Mouse (Mus musculus): Measurements from ENCODE around the gene Npdc1.

Npdc1 gene

DNA sequence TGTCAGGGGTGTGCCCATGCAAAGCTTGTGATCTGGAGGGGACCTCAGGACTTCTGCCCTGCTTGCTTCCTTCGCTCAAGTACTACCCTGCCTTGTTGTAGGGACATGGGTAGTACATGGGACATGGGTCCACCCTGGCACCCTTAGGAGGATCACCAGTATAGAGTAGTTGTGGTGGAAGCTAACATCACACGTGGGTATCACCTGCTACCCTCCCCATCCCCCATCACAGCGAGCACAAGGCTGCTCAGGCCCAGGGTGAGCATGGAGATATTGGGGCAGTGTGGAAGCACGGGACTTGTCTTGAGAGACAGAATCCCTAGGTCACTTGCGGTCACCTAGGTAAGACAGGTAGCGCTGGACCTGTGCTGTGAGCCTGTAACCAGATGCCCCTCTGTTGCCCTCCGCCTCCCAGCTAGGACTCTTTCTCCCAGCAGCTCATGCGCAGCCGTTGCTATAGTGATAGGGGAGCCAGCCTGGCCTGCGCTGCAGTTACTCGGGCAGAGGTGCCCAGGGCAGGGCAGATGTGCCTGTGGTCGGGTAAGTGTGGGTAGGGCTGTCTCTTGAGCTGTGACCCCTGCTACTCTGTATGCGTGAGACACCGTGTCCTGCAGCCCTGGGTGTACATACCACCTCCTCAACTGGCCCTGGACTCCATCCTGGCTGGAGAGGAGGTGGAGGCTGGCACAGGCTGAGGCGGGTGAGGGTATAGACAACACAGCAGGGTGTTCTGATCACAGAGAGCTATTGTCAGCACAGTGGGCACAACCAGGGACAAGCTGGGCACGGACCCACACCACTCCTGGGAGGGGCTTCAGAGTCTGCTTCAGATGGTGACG is 31.5 kb downstream of the Npdc1 start:
- DNase-seq: no peak

DNA sequence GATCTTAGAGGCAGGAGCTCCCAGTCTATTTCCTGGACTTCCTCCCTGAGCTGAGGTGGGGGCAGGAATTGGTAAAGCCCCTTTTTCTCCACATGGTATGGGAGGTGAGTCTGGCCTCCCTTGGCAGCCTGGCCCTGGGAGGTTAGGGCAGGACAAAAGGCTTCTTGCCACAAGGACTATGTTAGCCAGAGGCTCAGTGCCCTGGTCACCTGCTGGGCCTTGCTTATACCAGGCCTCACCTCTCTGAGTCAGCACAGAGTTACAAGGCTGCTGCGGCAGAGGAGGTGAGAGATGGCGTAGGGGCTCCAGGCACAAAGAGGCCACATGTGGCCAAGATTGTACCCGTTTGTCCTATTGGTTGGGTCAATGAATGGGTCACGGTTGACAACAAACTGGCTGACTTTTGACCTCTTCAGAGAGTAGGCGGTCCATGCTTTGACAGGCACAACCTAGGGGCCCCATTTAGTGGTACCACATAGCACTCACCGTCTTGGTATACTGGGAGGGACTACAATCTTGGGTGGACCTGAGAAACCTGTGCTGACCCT is 32.2 kb downstream of the Npdc1 start:
- no peak for DNase-seq

DNA sequence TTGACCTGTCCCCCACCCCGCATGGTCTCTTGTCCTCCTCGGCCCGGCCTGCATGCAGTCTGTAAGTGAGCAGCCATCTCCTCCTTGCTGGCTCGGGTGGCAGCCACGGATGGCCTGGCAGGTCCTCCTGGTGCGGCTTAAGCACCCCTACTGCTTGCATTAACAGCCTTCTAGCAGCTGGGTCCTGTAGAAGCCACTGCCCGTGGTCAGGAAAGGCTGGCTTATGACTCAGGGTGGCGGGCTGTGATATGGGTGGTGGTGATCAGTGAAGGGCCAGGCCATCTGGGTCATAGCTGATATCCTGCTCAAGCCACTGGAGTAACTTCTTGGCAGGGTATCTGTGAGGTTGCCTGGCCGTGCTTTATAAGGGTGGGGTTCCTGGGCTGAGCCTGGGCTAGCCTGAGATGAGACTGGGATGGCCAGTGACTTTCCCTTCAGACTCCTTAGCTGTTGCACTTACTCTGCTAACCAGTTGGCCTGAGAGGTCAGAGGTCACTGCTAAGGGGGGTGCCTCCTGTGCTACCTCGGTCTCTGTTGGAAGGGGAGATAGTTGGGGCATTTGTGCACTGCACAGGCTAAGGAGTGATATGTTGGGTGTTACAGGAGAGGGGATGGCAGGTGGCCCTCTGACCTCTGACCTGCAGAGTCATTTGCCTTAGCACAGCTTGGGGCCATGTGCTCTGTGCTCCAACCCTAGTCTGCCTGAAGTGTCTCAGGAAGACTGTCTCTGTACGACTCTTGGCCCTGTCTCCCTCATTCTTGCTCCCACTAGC is 33.4 kb downstream of the Npdc1 start:
- DNase-seq: no peak

DNA sequence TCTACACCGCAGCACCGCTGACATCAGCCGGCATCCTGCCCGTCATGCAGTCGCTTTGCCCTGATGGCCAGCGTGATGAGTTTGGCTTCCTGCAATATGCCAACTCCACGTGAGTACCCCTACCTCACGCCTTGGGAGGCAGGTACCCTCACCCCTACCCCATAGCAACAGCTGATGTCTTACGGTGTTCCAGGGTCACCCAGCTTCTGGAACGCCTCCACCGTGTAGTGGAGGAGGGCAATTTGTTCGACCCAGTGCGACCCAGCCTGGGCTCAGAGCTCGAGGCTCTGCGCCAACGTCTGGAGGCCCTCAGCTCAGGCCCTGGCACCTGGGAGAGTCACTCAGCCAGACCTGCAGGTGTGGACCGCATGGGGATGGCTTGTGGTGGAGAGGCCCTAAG is 34.0 kb downstream of the Npdc1 start:
- DNase-seq: no peak

DNA sequence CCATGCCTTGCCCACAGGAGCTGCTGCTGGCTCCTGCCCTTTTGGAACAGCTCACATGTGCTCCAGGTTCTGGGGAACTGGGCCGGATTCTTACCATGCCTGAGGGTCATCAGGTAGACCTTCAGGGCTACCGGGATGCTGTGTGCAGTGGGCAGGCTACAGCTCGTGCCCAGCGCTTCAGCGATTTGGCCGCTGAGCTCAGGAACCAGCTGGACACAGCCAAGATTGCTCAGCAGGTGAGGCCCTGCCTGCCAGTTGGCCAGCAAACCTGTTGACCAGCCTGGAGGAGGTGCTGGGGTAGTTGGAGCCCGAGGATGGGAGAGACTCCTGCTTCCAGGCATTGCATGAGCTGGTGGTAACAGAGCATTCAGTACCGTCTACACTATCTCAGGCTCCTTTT is 35.1 kb downstream of the Npdc1 start:
- no peak for DNase-seq

DNA sequence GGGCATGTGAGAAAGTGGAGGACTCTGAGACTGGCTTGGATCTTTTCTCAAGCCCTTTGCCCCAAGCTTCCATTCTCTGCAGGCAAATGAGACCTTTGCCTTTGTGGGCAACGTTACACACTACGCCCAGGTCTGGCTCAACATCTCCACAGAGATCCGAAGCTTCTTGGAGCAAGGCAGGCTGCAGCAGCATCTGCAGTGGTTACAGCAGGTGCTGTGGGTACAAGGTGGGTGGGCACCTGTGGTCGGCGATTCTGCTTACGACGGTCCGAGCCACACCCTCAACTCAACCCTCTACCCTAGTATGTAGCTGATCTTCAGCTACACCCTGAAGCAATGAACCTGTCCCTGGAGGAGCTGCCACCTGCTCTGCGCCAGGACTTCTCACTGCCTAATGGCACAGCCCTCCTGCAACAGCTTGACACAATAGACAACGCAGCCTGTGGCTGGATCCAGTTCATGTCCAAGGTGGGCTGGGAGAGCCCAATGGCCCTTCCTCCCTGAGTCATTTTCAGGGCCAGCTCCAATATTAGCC is 37.2 kb downstream of the Npdc1 start:
- DNase-seq: no peak

DNA sequence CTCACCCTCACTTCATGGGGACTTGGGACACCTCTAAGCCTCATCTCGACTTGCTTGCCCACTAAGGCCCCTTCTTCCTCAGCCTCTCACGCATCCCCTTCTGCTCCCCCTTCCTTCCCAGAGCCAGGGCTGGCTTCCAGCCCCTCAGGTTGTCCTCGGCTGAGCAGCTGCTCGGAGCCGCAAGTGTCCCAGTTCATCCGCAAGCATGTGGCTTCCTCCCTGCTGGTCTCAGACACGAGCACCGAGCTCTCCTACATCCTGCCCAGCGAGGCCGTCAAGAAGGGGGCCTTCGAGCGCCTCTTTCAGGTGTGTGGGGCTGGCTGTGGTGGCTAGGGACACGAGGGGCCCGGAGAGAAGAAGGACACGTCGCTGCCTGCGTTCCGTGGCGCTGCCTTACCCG is 41.9 kb downstream of the Npdc1 start:
- DNase-seq: no peak

DNA sequence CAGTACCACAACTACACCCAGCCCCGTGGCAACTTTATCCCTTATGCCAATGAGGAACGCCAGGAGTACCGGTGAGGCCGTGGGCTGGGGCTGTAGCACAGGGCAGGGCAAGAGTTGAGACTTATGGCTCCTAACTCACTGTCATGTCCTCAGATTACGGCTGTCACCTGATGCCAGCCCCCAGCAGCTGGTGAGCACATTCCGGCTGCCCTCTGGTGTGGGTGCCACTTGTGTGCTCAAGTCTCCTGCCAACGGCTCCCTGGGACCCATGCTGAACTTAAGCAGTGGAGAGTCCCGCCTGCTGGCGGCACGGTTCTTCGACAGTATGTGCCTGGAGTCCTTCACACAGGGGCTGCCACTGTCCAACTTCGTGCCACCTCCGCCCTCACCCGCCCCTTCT is 43.5 kb downstream of the Npdc1 start:
- no peak for DNase-seq

DNA sequence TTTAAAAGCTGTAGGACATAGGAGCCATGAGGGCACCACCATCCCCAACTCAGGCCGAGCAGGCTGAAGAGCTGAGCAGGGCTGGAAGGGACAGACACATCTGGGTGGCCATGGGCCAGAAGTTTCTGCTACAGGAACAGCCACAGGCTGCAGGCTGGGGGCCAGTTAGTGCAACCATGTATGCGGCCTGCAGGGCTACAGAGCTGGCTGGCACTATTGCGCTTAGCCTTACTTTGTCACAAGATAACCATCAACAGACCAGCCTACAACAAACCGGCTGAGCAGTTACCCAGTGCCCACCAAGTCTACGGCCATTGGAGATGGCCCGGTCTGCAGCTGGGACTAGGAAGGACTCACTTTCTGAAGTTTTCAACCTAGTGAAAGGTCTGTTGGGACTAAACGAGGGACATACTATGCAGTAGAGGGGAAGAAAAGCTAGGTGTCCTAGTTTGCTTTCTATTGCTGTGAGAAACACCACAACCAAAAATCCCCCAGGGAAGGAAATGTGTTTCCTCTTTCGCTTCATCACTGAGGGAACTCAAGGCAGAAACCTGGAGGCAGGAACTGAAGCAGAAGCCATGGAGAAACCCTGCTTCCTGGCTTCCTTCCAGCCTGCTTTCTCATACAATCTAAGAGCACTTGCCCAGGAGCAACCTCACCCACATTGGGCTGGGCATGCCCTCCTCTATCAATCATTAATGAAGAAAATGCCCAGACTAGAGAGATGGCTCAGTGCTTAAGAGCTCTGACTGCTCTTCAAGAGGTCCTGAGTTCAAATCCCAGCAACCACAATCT is 51.9 kb downstream of the Npdc1 start:
- DNase-seq: no peak

DNA sequence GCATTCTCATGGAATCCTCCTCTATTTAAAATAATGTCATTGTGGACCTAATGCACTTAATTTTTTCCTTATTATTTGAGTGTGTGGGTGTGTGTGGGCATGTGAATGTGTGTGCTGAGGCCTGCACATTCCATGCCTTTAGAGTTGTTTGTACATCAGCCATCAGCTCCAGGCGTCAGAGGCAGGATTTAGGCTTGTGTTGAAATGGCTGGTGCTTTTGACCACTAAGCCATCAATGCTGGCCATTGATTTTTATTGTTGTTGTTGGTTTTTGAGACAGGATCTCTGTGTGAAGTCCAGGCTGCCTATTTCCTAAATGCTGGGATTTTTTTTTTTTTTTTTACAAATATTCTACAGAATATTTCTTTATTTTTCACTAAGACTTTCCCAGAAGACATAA is 53.8 kb downstream of the Npdc1 start:
- DNase-seq: no peak

DNA sequence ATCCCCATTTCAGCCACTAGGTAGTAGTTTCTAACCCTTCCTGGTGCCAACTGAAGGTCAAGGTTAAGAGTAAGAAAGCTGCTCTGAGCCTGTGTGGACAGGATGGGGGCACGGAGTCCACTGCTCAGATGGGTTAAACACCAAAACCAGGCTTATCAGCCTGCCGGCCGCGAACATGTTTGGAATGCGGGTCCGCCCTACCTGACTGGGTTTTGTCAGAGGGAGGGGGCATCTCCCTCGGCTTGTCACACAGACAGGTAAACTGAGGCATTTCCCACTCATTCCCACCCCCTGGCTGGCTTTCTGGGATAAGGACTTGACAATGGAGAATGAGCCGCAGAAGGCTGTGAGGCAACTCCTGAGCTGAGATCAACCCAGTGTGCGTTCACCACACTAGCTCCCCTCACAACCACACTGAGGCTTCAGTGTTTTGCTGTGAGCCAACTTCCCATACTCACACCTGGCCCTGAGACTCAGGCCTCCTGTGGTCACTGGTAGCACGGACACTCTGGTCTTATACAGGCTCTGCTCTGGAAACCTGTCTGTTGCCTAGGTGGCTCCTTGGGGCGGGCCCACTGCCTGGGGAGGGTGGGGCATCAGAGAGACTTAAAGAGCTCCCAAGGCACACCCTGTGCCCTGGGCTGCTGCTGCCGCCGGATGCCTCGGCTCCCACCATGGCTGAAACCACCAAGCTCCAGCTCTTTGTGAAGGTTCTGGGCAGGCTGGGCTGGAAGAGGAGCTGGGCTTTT is 57.2 kb downstream of the Npdc1 start, which contains the start of gene Clic3:
Gene Clic3, plus strand, starts transcription at position 634 of the 749 bp plus-strand sequence.
- DNase-seq: no peak

DNA sequence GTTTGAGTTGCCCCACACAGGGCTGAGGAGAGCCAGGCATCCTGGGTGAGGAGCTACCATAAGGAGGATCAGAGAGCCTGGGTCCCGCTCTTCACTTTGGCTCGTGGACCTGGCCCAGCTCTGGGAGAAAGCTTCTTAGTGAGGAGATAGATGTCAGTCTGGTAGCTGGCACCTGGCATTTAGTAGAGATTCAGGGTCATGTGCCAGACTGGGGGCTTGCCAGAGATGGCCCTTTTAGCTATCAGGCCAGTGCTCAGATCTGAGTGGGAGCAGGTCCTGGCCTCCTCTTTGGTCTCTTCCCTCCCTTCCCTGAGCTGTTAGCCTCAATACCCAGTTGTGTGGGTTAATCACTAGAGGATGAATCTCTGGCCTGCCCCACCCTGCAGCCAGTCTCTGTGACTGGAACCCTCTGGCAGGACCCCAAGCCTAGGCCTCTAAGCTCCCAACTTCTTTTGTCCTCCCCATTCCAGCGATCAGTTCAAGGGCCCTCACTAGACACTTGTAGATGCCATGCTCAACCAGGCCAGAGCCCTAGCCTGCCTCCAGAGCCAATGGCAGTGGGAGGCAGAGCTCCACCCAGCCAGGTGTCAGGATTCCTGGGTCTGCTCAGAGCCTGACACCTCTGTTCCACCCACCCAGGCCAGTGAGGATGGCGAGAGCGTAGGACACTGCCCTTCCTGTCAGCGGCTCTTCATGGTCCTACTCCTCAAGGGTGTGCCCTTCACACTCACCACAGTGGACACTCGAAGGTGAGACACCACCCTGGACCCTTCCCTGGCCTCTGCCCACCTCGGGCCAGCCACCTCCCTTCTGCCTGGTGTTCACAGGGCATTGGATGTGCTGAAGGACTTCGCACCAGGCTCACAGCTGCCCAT is 58.1 kb downstream of the Npdc1 start:
- no peak for DNase-seq

DNA sequence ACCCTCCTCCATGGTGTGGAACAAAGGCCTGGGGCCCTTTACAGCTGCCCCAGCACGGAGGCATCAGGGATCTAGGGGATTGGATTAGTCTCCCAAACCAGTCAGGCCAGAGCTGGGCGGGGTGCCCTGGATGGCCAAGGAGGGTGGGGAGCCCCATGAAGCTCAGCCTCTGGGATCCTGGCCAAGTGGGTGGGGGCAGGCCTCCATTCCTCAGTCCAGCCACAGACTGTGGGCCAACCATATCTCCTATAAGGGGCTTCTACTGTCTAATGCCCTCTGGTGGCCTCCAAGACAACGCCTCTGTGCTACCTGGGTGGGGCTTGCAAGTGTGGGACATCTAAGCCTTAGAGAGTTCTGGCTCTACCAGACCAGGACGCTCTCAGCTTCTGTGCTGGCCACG is 59.8 kb downstream of the Npdc1 start:
- no peak for DNase-seq
